Mouse (Mus musculus): ENCODE measurements around the gene Tnrc6c. TPM values are rescaled to one million over a fixed set of nuclear protein-coding genes. Genes with fewer than 3 reads are reported as not detected.

Tnrc6c gene
- 60.0 and 60.8 TPM in 2 replicates for total RNA-seq (2017)

DNA sequence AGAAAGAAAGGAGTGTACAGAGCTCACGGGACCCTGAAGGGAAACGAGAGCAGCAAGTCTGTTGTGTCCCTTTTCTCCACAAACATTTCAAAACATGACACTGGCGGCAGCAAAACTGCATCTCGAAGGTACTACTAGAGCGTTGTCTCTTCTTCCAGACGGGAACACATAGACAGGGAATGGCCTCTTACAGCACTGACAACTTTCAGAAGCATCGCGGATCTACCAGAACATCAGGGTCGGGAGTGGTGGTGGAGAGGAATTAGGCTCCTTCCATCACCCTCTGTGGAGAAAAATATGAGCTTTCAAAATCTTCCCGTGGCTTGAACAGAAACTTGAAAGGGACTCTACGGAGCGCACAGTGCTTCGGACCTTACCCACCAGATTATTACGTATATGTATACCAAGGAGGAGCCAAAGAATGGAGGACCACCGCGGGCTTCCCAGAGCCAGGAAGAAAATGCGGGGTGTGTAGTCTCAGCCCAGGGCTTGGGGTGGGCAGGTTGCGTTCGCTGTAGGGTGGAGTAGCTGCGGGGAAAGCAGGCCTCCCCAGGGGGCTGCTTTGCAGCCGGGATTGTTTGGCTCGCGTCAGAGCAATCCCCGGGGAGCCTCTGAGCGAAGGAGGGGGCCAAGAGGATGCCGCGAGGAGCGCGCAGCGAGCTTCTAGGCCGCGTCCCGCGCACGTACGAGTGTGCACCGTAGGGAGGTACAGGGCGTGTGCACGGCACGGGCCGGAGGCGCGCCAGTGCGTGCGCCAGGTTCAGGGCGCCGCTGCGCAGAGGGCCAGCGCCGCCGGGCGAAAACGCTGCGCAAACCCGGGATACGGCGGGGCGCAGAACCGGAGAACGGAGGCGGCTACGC, at the start of gene Tnrc6c:
TSS of gene Tnrc6c (plus strand) at position 799 of the 861 bp plus-strand sequence.
- peak; percentile 54 for ATAC-seq (ENCODE audit: extremely low read depth, insufficient number of reproducible peaks, low FRiP score, poor library complexity, severe bottlenecking)

- no peak for ATAC-seq (ENCODE audit: extremely low read depth, insufficient number of reproducible peaks, low FRiP score, poor library complexity, severe bottlenecking)
These were observed 48.0 kb upstream of the Tnrc6c start for GRCm38 (mm10) chr11:117606137-117606536.

- ATAC-seq (ENCODE audit: extremely low read depth, insufficient number of reproducible peaks, low FRiP score, poor library complexity, severe bottlenecking) = no peak
These were observed 47.4 kb upstream of the Tnrc6c start for GRCm38 (mm10) chr11:117606605-117607203.

DNA sequence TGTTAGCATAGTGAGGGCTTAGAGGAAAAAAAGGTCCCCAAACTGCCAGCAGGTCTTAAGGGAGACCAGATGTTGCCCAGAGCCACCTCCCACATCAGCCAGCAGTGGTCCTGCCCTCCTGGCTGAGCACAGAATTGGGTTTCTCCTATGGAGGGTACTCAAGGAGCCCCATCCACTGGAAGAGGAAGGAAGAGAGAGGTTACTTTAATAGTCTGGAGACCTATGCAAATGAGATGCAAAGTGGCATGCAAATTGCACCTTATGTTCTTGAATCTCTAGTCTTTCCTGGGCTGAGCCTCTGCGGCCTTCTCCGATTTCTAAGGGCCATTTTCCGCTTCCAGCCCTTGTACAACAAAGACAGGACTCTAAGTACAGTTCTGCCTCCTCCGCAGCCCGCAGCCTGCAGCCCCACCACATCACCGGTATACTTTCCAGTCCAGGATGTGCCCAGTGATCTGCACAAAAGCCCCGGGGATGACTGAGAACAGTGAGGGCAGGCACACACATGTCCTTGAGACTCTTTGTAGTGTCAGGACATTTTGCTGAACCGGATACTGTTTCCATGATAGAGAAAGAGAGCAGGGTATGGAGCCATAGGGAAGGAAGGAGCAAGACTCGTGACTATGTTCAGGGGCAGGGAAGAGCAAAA, 45.8 kb upstream of the Tnrc6c start:
- ATAC-seq (ENCODE audit: extremely low read depth, insufficient number of reproducible peaks, low FRiP score, poor library complexity, severe bottlenecking) = no peak

DNA sequence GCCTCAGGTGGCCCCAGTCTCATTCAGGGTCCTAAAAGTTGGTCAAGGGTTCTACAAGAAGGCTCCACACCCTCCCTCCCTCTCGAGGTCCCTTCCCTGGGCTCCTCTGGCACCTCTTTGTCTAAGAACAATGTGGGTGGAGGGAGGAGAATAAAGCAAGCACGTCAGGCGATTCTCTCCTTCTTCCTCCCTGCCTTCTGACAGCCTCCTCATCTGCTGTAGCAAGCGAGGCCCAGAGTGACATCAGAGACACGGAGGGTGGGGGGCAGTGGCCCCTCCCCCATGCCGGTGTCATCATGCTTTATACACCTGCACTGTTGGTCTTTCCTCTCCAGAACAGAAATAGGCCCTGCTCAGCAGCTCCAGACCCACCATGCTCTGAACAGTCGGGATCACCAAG, 45.1 kb upstream of the Tnrc6c start:
- ATAC-seq (ENCODE audit: extremely low read depth, insufficient number of reproducible peaks, low FRiP score, poor library complexity, severe bottlenecking) = no peak

- ATAC-seq (ENCODE audit: extremely low read depth, insufficient number of reproducible peaks, low FRiP score, poor library complexity, severe bottlenecking) = no peak
These were observed 43.5 kb upstream of the Tnrc6c start for GRCm38 (mm10) chr11:117610589-117610988.

DNA sequence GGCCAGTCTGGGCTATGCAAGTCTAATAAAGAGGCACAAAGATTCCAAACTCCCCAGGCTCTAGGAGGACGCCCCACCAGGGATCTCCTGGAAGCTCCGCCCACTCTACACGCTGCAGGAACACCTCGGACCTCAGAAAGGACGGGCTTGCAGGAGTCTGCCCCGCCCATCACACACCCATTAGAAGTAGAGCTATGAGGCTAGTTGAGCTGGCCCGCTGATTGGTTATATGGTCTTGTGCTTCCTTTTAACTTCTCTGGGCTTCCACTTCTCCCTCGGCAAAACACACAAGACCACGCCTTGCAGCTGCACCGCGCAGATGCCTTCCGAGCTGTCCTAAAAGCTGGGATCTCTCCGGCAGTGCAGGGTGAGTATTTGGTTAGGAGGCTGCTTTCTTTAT, 43.0 kb upstream of the Tnrc6c start:
- ATAC-seq (ENCODE audit: extremely low read depth, insufficient number of reproducible peaks, low FRiP score, poor library complexity, severe bottlenecking) = peak; percentile 48; the same call in 1 of the 2 replicates

DNA sequence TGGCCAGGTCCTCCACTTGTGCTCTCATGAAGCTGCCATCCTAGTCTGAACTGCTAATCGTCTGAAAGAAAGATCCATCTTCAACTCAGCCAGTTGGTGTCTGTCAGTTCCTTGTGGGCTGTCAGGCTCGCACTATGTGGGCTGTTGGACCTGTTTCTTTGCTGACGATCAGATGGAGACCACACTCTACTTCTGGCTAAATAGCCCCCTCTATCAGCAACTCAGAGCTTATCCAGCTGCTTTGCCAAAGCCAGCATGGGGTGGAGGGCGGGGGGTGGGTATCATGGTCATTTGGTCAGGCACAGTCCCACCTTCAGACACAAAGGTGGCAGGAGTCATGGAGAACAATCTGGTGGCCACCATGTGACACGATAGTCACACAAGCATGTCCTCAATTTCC, 42.2 kb upstream of the Tnrc6c start:
- ATAC-seq (ENCODE audit: extremely low read depth, insufficient number of reproducible peaks, low FRiP score, poor library complexity, severe bottlenecking) = no peak

DNA sequence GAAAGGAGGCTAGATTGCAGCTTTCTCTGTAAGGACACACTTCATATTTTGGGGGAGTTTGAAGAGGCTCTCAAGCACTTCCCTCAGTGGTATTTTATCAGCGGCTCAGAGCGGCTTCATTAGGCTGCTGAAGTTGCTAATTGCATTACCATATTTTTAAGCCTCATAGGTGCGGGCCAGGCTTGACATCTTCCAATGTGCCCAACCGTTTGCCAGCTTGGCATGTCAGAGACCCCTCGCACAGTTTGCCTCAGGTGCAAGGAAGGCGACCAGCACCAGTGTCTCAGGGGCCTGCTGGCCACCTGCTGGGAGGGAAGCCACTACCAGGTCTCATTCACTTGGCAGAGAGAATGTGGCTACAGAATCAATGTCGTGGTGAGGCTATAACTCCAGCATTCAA, 41.2 kb upstream of the Tnrc6c start:
- ATAC-seq (ENCODE audit: extremely low read depth, insufficient number of reproducible peaks, low FRiP score, poor library complexity, severe bottlenecking) = no peak

GRCm38 (mm10) chr11:117617368-117617908, 36.7 kb upstream of the Tnrc6c start:
- ATAC-seq (ENCODE audit: extremely low read depth, insufficient number of reproducible peaks, low FRiP score, poor library complexity, severe bottlenecking) = no peak

DNA sequence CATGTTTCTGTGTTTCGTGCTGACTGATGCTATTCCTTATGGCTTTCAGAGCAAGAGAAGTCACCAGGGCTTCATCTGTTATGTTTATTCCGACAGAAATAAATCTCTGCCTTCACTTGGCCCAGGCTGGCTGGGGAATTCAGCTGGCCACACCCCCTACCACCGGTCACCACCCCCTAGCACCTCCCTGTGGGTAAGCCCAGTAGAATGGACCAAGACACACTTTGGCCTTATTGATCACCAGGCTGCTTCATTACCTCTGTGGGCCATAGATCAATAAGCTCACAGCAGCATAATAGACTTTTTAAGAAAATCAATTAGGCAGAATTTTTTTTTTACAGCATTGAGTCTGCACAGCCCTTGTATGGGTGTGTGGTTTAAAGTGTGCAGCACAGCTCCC, 35.9 kb upstream of the Tnrc6c start:
- ATAC-seq (ENCODE audit: extremely low read depth, insufficient number of reproducible peaks, low FRiP score, poor library complexity, severe bottlenecking) = no peak

DNA sequence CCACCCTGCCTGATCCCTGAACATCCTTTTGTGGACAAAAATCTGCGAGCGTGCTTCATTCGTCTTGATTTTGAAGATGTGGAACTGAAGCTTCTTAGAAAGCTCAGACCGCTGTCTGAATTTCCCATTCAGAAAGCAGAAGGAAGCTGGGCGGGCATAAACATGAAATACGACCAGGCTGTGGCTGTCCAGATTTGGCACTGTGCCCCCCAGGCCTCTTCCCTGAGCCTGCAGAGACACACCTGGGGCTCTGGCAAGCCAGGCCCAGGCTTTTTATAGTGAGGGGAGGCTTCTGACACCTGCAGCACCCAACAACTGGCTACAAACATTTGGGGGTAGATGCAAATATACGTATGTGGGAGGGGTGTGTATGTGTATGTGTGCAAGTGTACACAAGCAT, 35.3 kb upstream of the Tnrc6c start:
- ATAC-seq (ENCODE audit: extremely low read depth, insufficient number of reproducible peaks, low FRiP score, poor library complexity, severe bottlenecking) = no peak

DNA sequence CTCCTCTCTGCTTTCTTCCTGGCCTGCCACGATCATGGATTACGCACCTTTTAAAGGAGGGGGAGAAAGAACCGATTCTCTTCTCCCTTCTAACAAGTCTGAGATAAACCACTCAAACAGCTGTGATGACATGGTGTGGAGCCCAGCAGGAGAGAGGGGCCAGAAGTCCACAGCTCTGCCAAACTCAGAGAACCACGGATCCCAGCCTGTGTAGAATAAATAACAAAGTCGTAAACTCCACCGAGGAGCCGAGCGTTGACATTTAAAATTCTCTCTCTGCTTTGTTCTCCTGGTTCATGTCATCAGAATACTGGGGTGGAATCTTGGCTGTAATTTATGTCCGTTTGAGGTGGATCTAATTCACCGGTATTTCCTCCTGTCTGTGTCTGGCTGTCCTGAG, 34.5 kb upstream of the Tnrc6c start:
- no peak for ATAC-seq (ENCODE audit: extremely low read depth, insufficient number of reproducible peaks, low FRiP score, poor library complexity, severe bottlenecking)

- ATAC-seq (ENCODE audit: extremely low read depth, insufficient number of reproducible peaks, low FRiP score, poor library complexity, severe bottlenecking) = no peak
These were observed 28.9 kb upstream of the Tnrc6c start for GRCm38 (mm10) chr11:117625196-117625595.

- no peak for ATAC-seq (ENCODE audit: extremely low read depth, insufficient number of reproducible peaks, low FRiP score, poor library complexity, severe bottlenecking)
These were observed 27.5 kb upstream of the Tnrc6c start for GRCm38 (mm10) chr11:117626557-117626956.

DNA sequence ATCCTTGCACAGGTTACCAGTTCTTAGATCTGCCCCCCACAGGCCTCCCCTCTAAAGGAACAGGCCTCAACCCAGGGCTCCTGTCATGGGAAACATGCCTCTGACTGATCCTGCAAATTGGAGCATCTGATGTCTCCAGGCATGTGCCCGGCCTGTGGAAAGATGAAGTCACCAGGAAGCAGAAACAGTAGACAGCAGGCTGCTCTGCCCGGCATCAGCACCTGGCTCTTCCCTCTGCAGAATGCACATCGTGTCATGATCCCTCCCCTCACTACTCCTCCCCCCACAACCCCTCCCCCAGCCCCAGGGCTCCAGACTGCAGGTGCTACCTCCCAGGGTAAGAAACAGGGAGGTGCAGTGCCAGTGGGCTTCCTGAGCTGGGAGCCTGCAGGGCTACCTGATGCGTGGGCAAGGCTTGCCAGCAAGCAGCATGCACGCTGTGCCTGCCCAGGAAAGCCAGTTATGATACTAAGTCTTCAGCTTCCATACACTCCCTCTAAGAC, 27.0 kb upstream of the Tnrc6c start:
- ATAC-seq (ENCODE audit: extremely low read depth, insufficient number of reproducible peaks, low FRiP score, poor library complexity, severe bottlenecking) = no peak

GRCm38 (mm10) chr11:117627746-117628311, 26.3 kb upstream of the Tnrc6c start:
- ATAC-seq (ENCODE audit: extremely low read depth, insufficient number of reproducible peaks, low FRiP score, poor library complexity, severe bottlenecking) = no peak

- no peak for ATAC-seq (ENCODE audit: extremely low read depth, insufficient number of reproducible peaks, low FRiP score, poor library complexity, severe bottlenecking)
These were observed 25.7 kb upstream of the Tnrc6c start for GRCm38 (mm10) chr11:117628312-117628779.

DNA sequence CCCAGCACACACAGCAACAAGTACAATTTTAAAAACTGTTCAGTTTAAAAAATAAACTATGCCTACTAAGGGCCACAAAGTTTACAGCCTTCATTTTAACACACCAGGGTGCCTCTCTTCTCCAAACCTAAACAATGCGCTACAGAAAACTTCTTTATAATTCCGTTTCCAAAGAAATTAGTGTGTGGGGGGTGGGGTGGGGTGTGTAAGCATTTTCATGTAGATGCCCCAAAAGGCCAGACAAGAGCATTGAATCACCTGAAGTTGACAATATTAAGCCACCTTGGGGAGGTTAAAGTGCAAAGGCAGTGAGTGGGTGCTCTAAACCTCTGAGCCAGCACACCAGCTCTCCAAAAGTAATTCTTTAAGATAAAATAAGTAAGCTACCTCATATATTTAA, 24.2 kb upstream of the Tnrc6c start:
- ATAC-seq (ENCODE audit: extremely low read depth, insufficient number of reproducible peaks, low FRiP score, poor library complexity, severe bottlenecking) = no peak

Data from neutrophil, adult 5-6 weeks (primary cell).